Mouse (Mus musculus): ENCODE measurements at regions not wholly inside any gene's neighbourhood (a gene's known extent, or its start where the extent isn't known, plus 50 kb on each side); places are given as distances from the start of the nearest gene placed in this dataset.

DNA sequence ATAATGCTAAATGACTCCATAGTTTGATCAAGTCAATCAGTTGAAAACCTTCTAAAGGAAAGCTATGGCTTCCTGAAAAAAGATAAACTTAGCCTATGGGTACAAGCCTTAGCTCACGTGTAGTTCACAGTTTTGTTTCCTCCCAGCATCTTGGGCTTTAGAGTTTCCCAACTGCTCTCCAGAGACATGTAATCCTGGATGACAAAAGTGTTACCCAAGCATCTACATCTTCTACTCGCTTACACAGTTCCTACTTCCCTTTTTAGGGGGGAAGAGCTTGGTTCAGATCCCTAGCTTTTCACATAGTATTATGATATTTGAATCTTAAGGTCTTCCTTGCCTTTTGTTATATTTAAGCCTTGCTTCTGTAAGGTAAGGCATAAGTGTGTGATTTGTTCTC lies 157.5 kb upstream of the Brinp3 start:
- TF ChIP-seq POLR2AphosphoS2 (IDR thresholded peaks at IDR 0.05; ENCODE audit: insufficient read length, low read depth) (no peak), MYOD1 (IDR thresholded peaks at IDR 0.05; ENCODE audit: control insufficient read depth in 1 of 3, insufficient read length in 2 of 3, low read depth in 2 of 3) (no peak), POLR2A (IDR thresholded peaks at IDR 0.05; ENCODE audit: insufficient read length, low read depth) (no peak), MAX (IDR thresholded peaks at IDR 0.05; ENCODE audit: low read depth) (no peak), MYOG (IDR thresholded peaks at IDR 0.05; ENCODE audit: control insufficient read depth in 1 of 3, insufficient read depth in 1 of 3, insufficient read length in 2 of 3, low read depth in 2 of 3) (no peak), REST (IDR thresholded peaks at IDR 0.05; ENCODE audit: insufficient read depth, insufficient read length) (no peak), CEBPB (IDR thresholded peaks at IDR 0.05; ENCODE audit: insufficient read depth, poor library complexity, severe bottlenecking) (no peak), TCF12 (IDR thresholded peaks at IDR 0.05; ENCODE audit: insufficient read depth, poor library complexity, severe bottlenecking) (no peak)
- H3K27me3 ChIP-seq (ENCODE audit: control insufficient read depth, insufficient read depth, insufficient read length) = no peaks in the 10 kb centered on the region
- H3K36me3 ChIP-seq (ENCODE audit: control insufficient read depth, insufficient read depth) = no peaks in the 10 kb centered on the region
- no peak overlapping the region for H3K4me2 ChIP-seq (ENCODE audit: low read depth)
- no peak overlapping the region for H3ac ChIP-seq (ENCODE audit: control insufficient read depth, insufficient read length)
- no peaks in the 10 kb centered on the region for H3K79me2 ChIP-seq (ENCODE audit: control insufficient read depth, insufficient read depth)
- no peak overlapping the region for H3K4me3 ChIP-seq

DNA sequence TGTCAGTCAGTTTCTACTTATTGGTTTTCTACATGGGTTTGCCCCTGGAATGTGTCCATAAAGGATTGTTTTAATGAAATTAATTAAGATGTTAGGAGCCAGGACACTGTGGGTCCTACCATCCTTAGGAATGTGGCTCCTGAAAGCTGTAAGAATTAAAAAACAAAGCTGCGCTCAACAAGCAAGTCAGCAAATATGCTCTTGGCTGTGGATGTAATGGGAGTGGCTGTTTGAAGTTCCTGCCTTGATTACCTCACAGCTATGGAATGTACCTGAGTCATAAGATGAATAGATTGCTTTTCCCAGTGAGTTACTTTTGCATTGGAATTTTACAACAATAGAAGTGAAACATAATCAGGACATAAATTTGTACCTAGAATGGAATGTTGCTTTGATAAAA lies 137.6 kb upstream of the Brinp3 start:
- H3K4me3 ChIP-seq = no peak overlapping the region
- H3ac ChIP-seq (ENCODE audit: control insufficient read depth, insufficient read length) = no peak overlapping the region
- H3K4me2 ChIP-seq (ENCODE audit: low read depth) = no peak overlapping the region
- TF ChIP-seq POLR2AphosphoS2 (IDR thresholded peaks at IDR 0.05; ENCODE audit: insufficient read length, low read depth) (no peak), CEBPB (IDR thresholded peaks at IDR 0.05; ENCODE audit: insufficient read depth, poor library complexity, severe bottlenecking) (no peak), REST (IDR thresholded peaks at IDR 0.05; ENCODE audit: insufficient read depth, insufficient read length) (no peak), TCF3 (IDR thresholded peaks at IDR 0.05; ENCODE audit: insufficient read length, low read depth) (no peak), E2F4 (IDR thresholded peaks at IDR 0.05; ENCODE audit: insufficient read depth) (no peak), TCF12 (IDR thresholded peaks at IDR 0.05; ENCODE audit: insufficient read depth, poor library complexity, severe bottlenecking) (no peak), MAX (IDR thresholded peaks at IDR 0.05; ENCODE audit: low read depth) (no peak), MYOG (IDR thresholded peaks at IDR 0.05; ENCODE audit: control insufficient read depth in 1 of 3, insufficient read depth in 1 of 3, insufficient read length in 2 of 3, low read depth in 2 of 3) (no peak), POLR2A (IDR thresholded peaks at IDR 0.05; ENCODE audit: insufficient read length, low read depth) (no peak), SRF (IDR thresholded peaks at IDR 0.05; ENCODE audit: control insufficient read depth, insufficient read length, low read depth) (no peak), USF1 (IDR thresholded peaks at IDR 0.05; ENCODE audit: low read depth) (no peak), MYOD1 (IDR thresholded peaks at IDR 0.05; ENCODE audit: control insufficient read depth in 1 of 3, insufficient read length in 2 of 3, low read depth in 2 of 3) (no peak)
- no peaks in the 10 kb centered on the region for H3K27me3 ChIP-seq (ENCODE audit: control insufficient read depth, insufficient read depth, insufficient read length)
- H3K79me2 ChIP-seq (ENCODE audit: control insufficient read depth, insufficient read depth) = no peaks in the 10 kb centered on the region
- H3K36me3 ChIP-seq (ENCODE audit: control insufficient read depth, insufficient read depth) = no peaks in the 10 kb centered on the region

DNA sequence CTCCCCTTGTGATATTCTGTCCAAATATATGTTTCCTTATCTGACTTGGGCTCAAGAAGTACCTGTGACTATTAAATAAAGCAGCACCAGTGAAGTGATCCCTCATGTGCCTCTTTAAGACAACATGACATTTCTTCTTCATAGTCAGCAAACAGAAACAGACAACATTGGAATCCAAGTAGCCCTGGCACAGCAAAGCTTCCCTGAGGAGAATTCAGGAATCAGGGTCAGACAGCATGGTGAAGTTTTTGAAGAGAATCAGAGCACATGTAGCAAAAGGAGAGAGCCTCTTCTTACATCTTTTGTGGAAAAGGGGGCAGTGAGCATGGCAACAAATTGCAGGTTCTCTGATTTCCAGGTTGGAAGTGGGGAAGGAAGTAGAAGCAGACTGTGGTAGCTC lies 136.3 kb upstream of the Brinp3 start:
- TF ChIP-seq MAX (IDR thresholded peaks at IDR 0.05; ENCODE audit: low read depth) = no peak
- no peak for TF ChIP-seq MYOD1 (IDR thresholded peaks at IDR 0.05; ENCODE audit: control insufficient read depth in 1 of 3, insufficient read length in 2 of 3, low read depth in 2 of 3)
- no peak for TF ChIP-seq E2F4 (IDR thresholded peaks at IDR 0.05; ENCODE audit: insufficient read depth)
- no peak for TF ChIP-seq TCF3 (IDR thresholded peaks at IDR 0.05; ENCODE audit: insufficient read length, low read depth)
- no peak for TF ChIP-seq USF1 (IDR thresholded peaks at IDR 0.05; ENCODE audit: low read depth)
- TF ChIP-seq POLR2AphosphoS2 (IDR thresholded peaks at IDR 0.05; ENCODE audit: insufficient read length, low read depth) = no peak
- TF ChIP-seq TCF12 (IDR thresholded peaks at IDR 0.05; ENCODE audit: insufficient read depth, poor library complexity, severe bottlenecking) = no peak
- TF ChIP-seq MYOG (IDR thresholded peaks at IDR 0.05; ENCODE audit: control insufficient read depth in 1 of 3, insufficient read depth in 1 of 3, insufficient read length in 2 of 3, low read depth in 2 of 3) = no peak
- TF ChIP-seq SRF (IDR thresholded peaks at IDR 0.05; ENCODE audit: control insufficient read depth, insufficient read length, low read depth) = no peak
- no peak for TF ChIP-seq REST (IDR thresholded peaks at IDR 0.05; ENCODE audit: insufficient read depth, insufficient read length)
- no peaks in the 10 kb centered on the region for H3K79me2 ChIP-seq (ENCODE audit: control insufficient read depth, insufficient read depth)
- H3ac ChIP-seq (ENCODE audit: control insufficient read depth, insufficient read length) = no peak overlapping the region
- no peak overlapping the region for H3K4me3 ChIP-seq
- no peaks in the 10 kb centered on the region for H3K36me3 ChIP-seq (ENCODE audit: control insufficient read depth, insufficient read depth)
- H3K27me3 ChIP-seq (ENCODE audit: control insufficient read depth, insufficient read depth, insufficient read length) = no peaks in the 10 kb centered on the region
- H3K4me2 ChIP-seq (ENCODE audit: low read depth) = no peak overlapping the region

DNA sequence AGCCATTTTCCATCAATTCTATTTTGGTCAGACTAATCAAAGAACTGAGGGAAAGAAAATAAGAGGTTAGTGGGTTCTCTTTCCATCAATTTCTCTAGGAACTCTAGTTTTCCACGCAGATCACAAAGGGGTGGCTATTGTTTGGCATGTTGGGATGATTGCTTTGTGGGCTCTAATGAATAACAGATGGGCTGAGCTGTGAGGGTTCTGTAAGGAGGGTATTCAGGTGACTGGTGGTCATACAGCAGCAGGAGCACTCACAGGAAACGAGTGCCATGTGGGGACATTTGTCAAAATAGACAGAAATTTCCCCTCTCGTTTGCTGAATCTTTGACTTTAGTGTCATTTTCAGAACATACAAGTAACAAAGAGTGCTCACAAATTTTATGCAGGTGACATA lies 134.9 kb upstream of the Brinp3 start:
- Histone ChIP-seq H3ac (ENCODE audit: control insufficient read depth, insufficient read length) (no peak overlapping the region), H3K4me2 (ENCODE audit: low read depth) (no peak overlapping the region), H3K79me2 (ENCODE audit: control insufficient read depth, insufficient read depth) (no peaks in the 10 kb centered on the region), H3K27me3 (ENCODE audit: control insufficient read depth, insufficient read depth, insufficient read length) (no peaks in the 10 kb centered on the region), H3K4me3 (no peak overlapping the region), H3K36me3 (ENCODE audit: control insufficient read depth, insufficient read depth) (no peaks in the 10 kb centered on the region)
- TF ChIP-seq CEBPB (IDR thresholded peaks at IDR 0.05; ENCODE audit: insufficient read depth, poor library complexity, severe bottlenecking) (no peak), MYOG (IDR thresholded peaks at IDR 0.05; ENCODE audit: control insufficient read depth in 1 of 3, insufficient read depth in 1 of 3, insufficient read length in 2 of 3, low read depth in 2 of 3) (no peak), TCF12 (IDR thresholded peaks at IDR 0.05; ENCODE audit: insufficient read depth, poor library complexity, severe bottlenecking) (no peak), POLR2A (IDR thresholded peaks at IDR 0.05; ENCODE audit: insufficient read length, low read depth) (no peak), POLR2AphosphoS2 (IDR thresholded peaks at IDR 0.05; ENCODE audit: insufficient read length, low read depth) (no peak), SRF (IDR thresholded peaks at IDR 0.05; ENCODE audit: control insufficient read depth, insufficient read length, low read depth) (no peak), MAX (IDR thresholded peaks at IDR 0.05; ENCODE audit: low read depth) (no peak), MYOD1 (IDR thresholded peaks at IDR 0.05; ENCODE audit: control insufficient read depth in 1 of 3, insufficient read length in 2 of 3, low read depth in 2 of 3) (no peak), TCF3 (IDR thresholded peaks at IDR 0.05; ENCODE audit: insufficient read length, low read depth) (no peak), E2F4 (IDR thresholded peaks at IDR 0.05; ENCODE audit: insufficient read depth) (no peak)

DNA sequence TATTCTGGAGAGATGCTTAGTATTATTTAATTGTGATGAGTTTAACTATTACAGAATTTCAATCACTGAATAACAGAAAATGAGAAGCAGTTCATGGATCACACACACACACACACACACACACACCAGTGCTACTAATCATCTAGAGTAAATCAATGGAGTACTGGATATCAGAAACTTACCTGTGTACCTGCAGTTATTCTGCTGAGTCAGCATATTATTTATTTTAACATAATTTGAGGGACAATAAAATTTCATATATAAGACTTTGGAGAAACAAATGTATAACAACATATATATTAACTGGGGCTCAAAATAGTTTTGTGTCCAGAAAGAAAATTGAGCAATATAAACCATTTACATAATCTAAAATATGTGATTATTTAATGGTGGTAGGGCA lies 134.4 kb upstream of the Brinp3 start:
- no peaks in the 10 kb centered on the region for H3K27me3 ChIP-seq (ENCODE audit: control insufficient read depth, insufficient read depth, insufficient read length)
- no peaks in the 10 kb centered on the region for H3K79me2 ChIP-seq (ENCODE audit: control insufficient read depth, insufficient read depth)
- no peak overlapping the region for H3K4me2 ChIP-seq (ENCODE audit: low read depth)
- H3K36me3 ChIP-seq (ENCODE audit: control insufficient read depth, insufficient read depth) = no peaks in the 10 kb centered on the region
- H3K4me3 ChIP-seq = no peak overlapping the region
- TF ChIP-seq MAX (IDR thresholded peaks at IDR 0.05; ENCODE audit: low read depth) (no peak), POLR2AphosphoS2 (IDR thresholded peaks at IDR 0.05; ENCODE audit: insufficient read length, low read depth) (no peak), MYOG (IDR thresholded peaks at IDR 0.05; ENCODE audit: control insufficient read depth in 1 of 3, insufficient read depth in 1 of 3, insufficient read length in 2 of 3, low read depth in 2 of 3) (no peak), USF1 (IDR thresholded peaks at IDR 0.05; ENCODE audit: low read depth) (no peak), MYOD1 (IDR thresholded peaks at IDR 0.05; ENCODE audit: control insufficient read depth in 1 of 3, insufficient read length in 2 of 3, low read depth in 2 of 3) (no peak), E2F4 (IDR thresholded peaks at IDR 0.05; ENCODE audit: insufficient read depth) (no peak), POLR2A (IDR thresholded peaks at IDR 0.05; ENCODE audit: insufficient read length, low read depth) (no peak), TCF12 (IDR thresholded peaks at IDR 0.05; ENCODE audit: insufficient read depth, poor library complexity, severe bottlenecking) (no peak), REST (IDR thresholded peaks at IDR 0.05; ENCODE audit: insufficient read depth, insufficient read length) (no peak), TCF3 (IDR thresholded peaks at IDR 0.05; ENCODE audit: insufficient read length, low read depth) (no peak), CEBPB (IDR thresholded peaks at IDR 0.05; ENCODE audit: insufficient read depth, poor library complexity, severe bottlenecking) (no peak), SRF (IDR thresholded peaks at IDR 0.05; ENCODE audit: control insufficient read depth, insufficient read length, low read depth) (no peak)
- H3ac ChIP-seq (ENCODE audit: control insufficient read depth, insufficient read length) = no peak overlapping the region
